Mouse (Mus musculus): ENCODE data around the gene Gskip. TPM values are rescaled to one million over a fixed set of nuclear protein-coding genes. Genes with fewer than 3 reads are reported as not detected.

Gene Gskip
- total RNA-seq, 2 experiments from 2014 or later: 7.0 to 7.6 TPM

GRCm38 (mm10) chr12:105720196-105720595 lies 35.6 kb downstream of the Gskip start:
- intact Hi-C loops (cut with DNase I): loop anchor here (5.0 kb wide), 2 partner anchors 38 to 223 kb away; partner anchors contain the start of gene Gskip
- DNase-seq (ENCODE audit: low spot score): no peak

GRCm38 (mm10) chr12:105721452-105722132 lies 37.0 kb downstream of the Gskip start:
- DNase-seq (ENCODE audit: low spot score): no peak
- intact Hi-C loops (cut with DNase I): loop anchor here (5.0 kb wide), 2 partner anchors 39 to 224 kb away; partner anchors contain the start of gene Gskip

GRCm38 (mm10) chr12:105722657-105723056 lies 38.0 kb downstream of the Gskip start:
- intact Hi-C loops (cut with DNase I): loop anchor here (5.0 kb wide), 2 partner anchors 40 to 225 kb away; partner anchors contain the start of gene Gskip
- no peak for DNase-seq (ENCODE audit: low spot score)

- intact Hi-C loops (cut with DNase I): loop anchor here (5.0 kb wide), 2 partner anchors 42 to 227 kb away; partner anchors contain the start of gene Gskip
- DNase-seq (ENCODE audit: low spot score): no peak
These were observed 40.0 kb downstream of the Gskip start for GRCm38 (mm10) chr12:105724616-105725015.

- no peak for DNase-seq (ENCODE audit: low spot score)
- intact Hi-C loops (cut with DNase I): no loop called here
These were observed 41.1 kb downstream of the Gskip start for GRCm38 (mm10) chr12:105725736-105726135.

- intact Hi-C loops (cut with DNase I): no loop called here
- DNase-seq (ENCODE audit: low spot score): no peak
These were observed 42.6 kb downstream of the Gskip start for GRCm38 (mm10) chr12:105727268-105727667.

GRCm38 (mm10) chr12:105727964-105728363 lies 43.3 kb downstream of the Gskip start:
- intact Hi-C loops (cut with DNase I): no loop called here
- no peak for DNase-seq (ENCODE audit: low spot score)

- intact Hi-C loops (cut with DNase I): no loop called here
- DNase-seq (ENCODE audit: low spot score): no peak
These were observed 46.3 kb downstream of the Gskip start for GRCm38 (mm10) chr12:105730851-105731460.

GRCm38 (mm10) chr12:105733370-105734159 lies 48.9 kb downstream of the Gskip start:
- intact Hi-C loops (cut with DNase I): no loop called here
- DNase-seq (ENCODE audit: low spot score): no peak

GRCm38 (mm10) chr12:105735226-105735888 lies 50.7 kb downstream of the Gskip start:
- intact Hi-C loops (cut with DNase I): no loop called here

GRCm38 (mm10) chr12:105735889-105736251 lies 51.2 kb downstream of the Gskip start:
- intact Hi-C loops (cut with DNase I): no loop called here
- no peak for DNase-seq (ENCODE audit: low spot score)

More at GRCm38 (mm10) chr12:105735226-105735888, 50.7 kb downstream of the Gskip start:
- no peak for DNase-seq (ENCODE audit: low spot score)

- intact Hi-C loops (cut with DNase I): no loop called here
- no peak for DNase-seq (ENCODE audit: low spot score)
These were observed 53.9 kb downstream of the Gskip start for GRCm38 (mm10) chr12:105738316-105739096.

GRCm38 (mm10) chr12:105739656-105740055 lies 55.0 kb downstream of the Gskip start:
- DNase-seq (ENCODE audit: low spot score): no peak
- intact Hi-C loops (cut with DNase I): no loop called here

GRCm38 (mm10) chr12:105748114-105748513 lies 63.5 kb downstream of the Gskip start:
- intact Hi-C loops (cut with DNase I): no loop called here
- no peak for DNase-seq (ENCODE audit: low spot score)

Other genes with a start within 250 kb of the Gskip start
- under 1 TPM; 0.22 to 0.34 TPM for gene D430019H16Rik, start 231.0 kb upstream of the Gskip start, total RNA-seq (2021)
- gene Bdkrb2, start 121.6 kb upstream of the Gskip start, total RNA-seq (2021): under 1 TPM; 0.59 to 0.88 TPM
- gene Bdkrb1, start 81.7 kb upstream of the Gskip start, total RNA-seq (2021): not detected
- gene Atg2b, start 382 bp downstream of the Gskip start, total RNA-seq (2021): 10 to 100 TPM; 17.0 to 18.8 TPM
- under 1 TPM in 1 of 2 experiments, not detected in 1; 0.08 TPM for gene Ak7, start 21.1 kb downstream of the Gskip start, total RNA-seq (2021)
- gene Papola, start 99.9 kb downstream of the Gskip start, total RNA-seq (2021): 100 to 1,000 TPM; 124 to 133 TPM